Mouse (Mus musculus) heart, embryonic 16.5 days (tissue): Measurements from ENCODE around the gene Babam2. TPM values are rescaled to one million over a fixed set of nuclear protein-coding genes. Genes with fewer than 3 reads are reported as not detected.

Source experiments
- ATAC-seq: fragments of 200-750 bp; cut with Nextera tagmentation; replicated peaks from 2 replicates; pipeline ENCODE4 v1.8.0; 2017; ENCODE audit warnings: moderate number of reproducible peaks; ENCODE audit not compliant: insufficient read depth, low FRiP score; ENCODE audit errors: extremely low read depth
- H3K27ac ChIP-seq: fragments of 300-500 bp; sonication (generic); 2 replicates; pipeline ENCODE4 v1.5.1; 2014; ENCODE audit warnings: mild to moderate bottlenecking, low read length, control low read depth, moderate library complexity
- H3K27me3 ChIP-seq: fragments of 300-500 bp; sonication (generic); 2 replicates; pipeline ENCODE4 v1.6.1; 2014; ENCODE audit warnings: low read length, mixed read lengths; ENCODE audit not compliant: control insufficient read depth, insufficient read depth
- H3K36me3 ChIP-seq: fragments of 300-500 bp; sonication (generic); 2 replicates; pipeline ENCODE4 v1.6.1; 2014; ENCODE audit not compliant: control insufficient read depth, insufficient read depth
- H3K4me1 ChIP-seq: fragments of 300-500 bp; sonication (generic); 2 replicates; pipeline ENCODE4 v1.6.1; 2014; ENCODE audit warnings: low read length, mixed read lengths; ENCODE audit not compliant: control insufficient read depth, insufficient read depth
- H3K4me2 ChIP-seq: fragments of 300-500 bp; sonication (generic); 2 replicates; pipeline ENCODE4 v1.6.1; 2014; ENCODE audit warnings: low read depth, mild to moderate bottlenecking, control low read depth, low read length
- H3K4me3 ChIP-seq: fragments of 300-500 bp; sonication (generic); 2 replicates; pipeline ENCODE4 v1.5.1; 2014; ENCODE audit warnings: mild to moderate bottlenecking, control low read depth, low read length
- H3K9ac ChIP-seq: fragments of 300-500 bp; sonication (generic); 2 replicates; pipeline ENCODE4 v1.6.1; 2014; ENCODE audit warnings: low read length, control low read depth
- H3K9me3 ChIP-seq: fragments of 300-500 bp; sonication (generic); replicated peaks from 2 replicates; pipeline ENCODE4 v1.6.1; 2016; ENCODE audit warnings: low read length; ENCODE audit not compliant: control insufficient read depth
- WGBS: fragments of 180-500 bp; shearing (Covaris S2); extraction: QIAGEN DNeasy Blood & Tissue Kit; methylation state at CpG from one replicate; pipeline ENCODE4 v1.1.7; 2014; 5-methylcytosine and 5-hydroxymethylcytosine counted together
- polyA plus RNA-seq: library from polyadenylated mRNA; unstranded; fragments of >200 nt; fragmentation: Nextera tagmentation; extraction: Ambion mirVana; gene quantifications from 2 replicates; pipeline ENCODE4 v1.2.1, GENCODE M21; 2015

Babam2 gene
- polyA plus RNA-seq, 1 experiment from 2014 or later = 39.9 TPM

- H3K36me3 ChIP-seq = no peaks in the 10 kb centered on the region
- WGBS = 51% methylated on average over 2 of the region's 2 CpGs
- no peak for ATAC-seq
Observed at GRCm38 (mm10) chr5:32036896-32037295, 339.4 kb downstream of the Babam2 start.

GRCm38 (mm10) chr5:32037546-32037945, 340.1 kb downstream of the Babam2 start:
- Histone ChIP-seq H3K9me3 (no peaks in the 10 kb centered on the region), H3K36me3 (no peaks in the 10 kb centered on the region), H3K9ac (no peak overlapping the region), H3K4me3 (no peak overlapping the region), H3K4me1 (0 out of 2 replicates have a peak, but pooled peaks cover 3% of the 10 kb centered on the region), H3K27ac (no peak overlapping the region), H3K4me2 (no peak overlapping the region), H3K27me3 (no peaks in the 10 kb centered on the region)
- 90% methylated on average over 4 of the region's 4 CpGs for WGBS
- no peak for ATAC-seq

More at GRCm38 (mm10) chr5:32036896-32037295, 339.4 kb downstream of the Babam2 start:
- Histone ChIP-seq H3K9ac (no peak overlapping the region), H3K4me2 (no peak overlapping the region), H3K27me3 (no peaks in the 10 kb centered on the region), H3K9me3 (no peaks in the 10 kb centered on the region), H3K4me1 (0 out of 2 replicates have a peak, but pooled peaks cover 3% of the 10 kb centered on the region), H3K27ac (no peak overlapping the region), H3K4me3 (no peak overlapping the region)

GRCm38 (mm10) chr5:32038994-32039393, 341.5 kb downstream of the Babam2 start:
- Histone ChIP-seq H3K27me3 (no peaks in the 10 kb centered on the region), H3K4me1 (no peaks in the 10 kb centered on the region), H3K4me2 (no peak overlapping the region), H3K36me3 (no peaks in the 10 kb centered on the region), H3K9ac (no peak overlapping the region), H3K27ac (no peak overlapping the region), H3K9me3 (no peaks in the 10 kb centered on the region), H3K4me3 (no peak overlapping the region)
- ATAC-seq = no peak

GRCm38 (mm10) chr5:32039511-32039910, 342.0 kb downstream of the Babam2 start:
- Histone ChIP-seq H3K9me3 (no peaks in the 10 kb centered on the region), H3K4me1 (no peaks in the 10 kb centered on the region), H3K4me2 (no peak overlapping the region), H3K4me3 (no peak overlapping the region), H3K27me3 (no peaks in the 10 kb centered on the region), H3K36me3 (no peaks in the 10 kb centered on the region), H3K27ac (no peak overlapping the region), H3K9ac (no peak overlapping the region)
- no peak for ATAC-seq
- WGBS = 89% methylated on average over 3 of the region's 3 CpGs

- no peak for ATAC-seq
- H3K9me3 ChIP-seq = no peaks in the 10 kb centered on the region
- no peak overlapping the region for H3K27ac ChIP-seq
- H3K4me2 ChIP-seq = no peak overlapping the region
- no peak overlapping the region for H3K4me3 ChIP-seq
- H3K27me3 ChIP-seq = no peaks in the 10 kb centered on the region
- H3K9ac ChIP-seq = no peak overlapping the region
- WGBS = 78% methylated on average over 7 of the region's 7 CpGs
- no peaks in the 10 kb centered on the region for H3K4me1 ChIP-seq
- H3K36me3 ChIP-seq = no peaks in the 10 kb centered on the region
Observed at GRCm38 (mm10) chr5:32043153-32043552, 345.7 kb downstream of the Babam2 start.

- H3K27ac ChIP-seq = no peak overlapping the region
- H3K27me3 ChIP-seq = no peaks in the 10 kb centered on the region
- no peak overlapping the region for H3K9ac ChIP-seq
- no peak overlapping the region for H3K4me3 ChIP-seq
- H3K4me2 ChIP-seq = no peak overlapping the region
- no peaks in the 10 kb centered on the region for H3K36me3 ChIP-seq
- H3K4me1 ChIP-seq = no peaks in the 10 kb centered on the region
- no peaks in the 10 kb centered on the region for H3K9me3 ChIP-seq
- ATAC-seq = no peak
Observed at GRCm38 (mm10) chr5:32043996-32044395, 346.5 kb downstream of the Babam2 start.

GRCm38 (mm10) chr5:32051899-32052298, 354.4 kb downstream of the Babam2 start:
- no peaks in the 10 kb centered on the region for H3K36me3 ChIP-seq
- no peak overlapping the region for H3K27ac ChIP-seq
- H3K4me1 ChIP-seq = no peaks in the 10 kb centered on the region
- H3K9me3 ChIP-seq = no peaks in the 10 kb centered on the region
- WGBS = 58% methylated on average over 1 of the region's 1 CpGs
- H3K27me3 ChIP-seq = no peaks in the 10 kb centered on the region
- H3K4me3 ChIP-seq = no peak overlapping the region
- H3K9ac ChIP-seq = no peak overlapping the region
- no peak overlapping the region for H3K4me2 ChIP-seq
- no peak for ATAC-seq

- no peaks in the 10 kb centered on the region for H3K27me3 ChIP-seq
- 89% methylated on average over 1 of the region's 1 CpGs for WGBS
- no peak overlapping the region for H3K4me3 ChIP-seq
- no peaks in the 10 kb centered on the region for H3K4me1 ChIP-seq
- no peak overlapping the region for H3K9ac ChIP-seq
- peak overlapping the region; percentile 18; the same call in 1 of the 2 replicates for H3K27ac ChIP-seq
- H3K36me3 ChIP-seq = no peaks in the 10 kb centered on the region
- ATAC-seq = no peak
- no peaks in the 10 kb centered on the region for H3K9me3 ChIP-seq
- H3K4me2 ChIP-seq = no peak overlapping the region
Observed at GRCm38 (mm10) chr5:32052467-32052866, 355.0 kb downstream of the Babam2 start.

- H3K4me1 ChIP-seq = no peaks in the 10 kb centered on the region
- H3K9me3 ChIP-seq = no peaks in the 10 kb centered on the region
- H3K9ac ChIP-seq = no peak overlapping the region
- no peak overlapping the region for H3K27ac ChIP-seq
- no peak overlapping the region for H3K4me3 ChIP-seq
- 61% methylated on average over 8 of the region's 8 CpGs for WGBS
- H3K36me3 ChIP-seq = no peaks in the 10 kb centered on the region
- no peak overlapping the region for H3K4me2 ChIP-seq
- H3K27me3 ChIP-seq = no peaks in the 10 kb centered on the region
- ATAC-seq = no peak
Observed at GRCm38 (mm10) chr5:32053476-32053875, 356.0 kb downstream of the Babam2 start.

GRCm38 (mm10) chr5:32055676-32056075, 358.2 kb downstream of the Babam2 start:
- H3K27me3 ChIP-seq = no peaks in the 10 kb centered on the region
- WGBS = 73% methylated on average over 3 of the region's 3 CpGs
- H3K36me3 ChIP-seq = no peaks in the 10 kb centered on the region
- H3K4me1 ChIP-seq = no peaks in the 10 kb centered on the region
- H3K9me3 ChIP-seq = no peaks in the 10 kb centered on the region
- no peak overlapping the region for H3K4me3 ChIP-seq
- H3K4me2 ChIP-seq = no peak overlapping the region
- H3K9ac ChIP-seq = no peak overlapping the region
- H3K27ac ChIP-seq = no peak overlapping the region
- ATAC-seq = no peak
